Mouse (Mus musculus) brain, adult 2 months (tissue): ENCODE measurements at regions not wholly inside any gene's neighbourhood (a gene's known extent, or its start where the extent isn't known, plus 50 kb on each side); places are given as distances from the start of the nearest gene placed in this dataset.

Source experiments
- DNase-seq: peaks from one replicate; pipeline ENCODE4 v3.0.0; 2011; ENCODE audit warnings: low read depth, low spot score

GRCm38 (mm10) chr3:62985033-62985432 lies 256.3 kb upstream of the Mme start:
- DNase-seq, result peak; percentile 9

GRCm38 (mm10) chr3:62976906-62977305 lies 264.4 kb upstream of the Mme start:
- DNase-seq, result no peak

- DNase-seq, result no peak
Measured at GRCm38 (mm10) chr3:62963244-62963643, 278.1 kb upstream of the Mme start.

GRCm38 (mm10) chr3:62962608-62963007 lies 278.7 kb upstream of the Mme start:
- peak; percentile 24 for DNase-seq

GRCm38 (mm10) chr3:62945356-62945755 lies 296.0 kb upstream of the Mme start:
- no peak for DNase-seq

- no peak for DNase-seq
Measured at GRCm38 (mm10) chr3:62938601-62939000, 302.7 kb upstream of the Mme start.

- peak; percentile 66 for DNase-seq
Measured at GRCm38 (mm10) chr3:62924441-62924840, 316.9 kb upstream of the Mme start.

- no peak for DNase-seq
Measured at GRCm38 (mm10) chr3:62916899-62917298, 312.0 kb upstream of the Gpr149 start.

GRCm38 (mm10) chr3:62885104-62885503 lies 280.2 kb upstream of the Gpr149 start:
- no peak for DNase-seq

GRCm38 (mm10) chr3:62882310-62883073 lies 277.6 kb upstream of the Gpr149 start:
- peak; percentile 17 for DNase-seq

GRCm38 (mm10) chr3:62860731-62861130 lies 255.8 kb upstream of the Gpr149 start:
- DNase-seq, result peak; percentile 53

GRCm38 (mm10) chr3:62835695-62836476 lies 230.9 kb upstream of the Gpr149 start:
- DNase-seq, result peak; percentile 5

- no peak for DNase-seq
Measured at GRCm38 (mm10) chr3:62823892-62824291, 219.0 kb upstream of the Gpr149 start.

- DNase-seq, result no peak
Measured at GRCm38 (mm10) chr3:62801044-62801443, 196.1 kb upstream of the Gpr149 start.

- peak; percentile 2 for DNase-seq
Measured at GRCm38 (mm10) chr3:62786233-62786632, 181.3 kb upstream of the Gpr149 start.
